Mouse (Mus musculus) embryonic stem cell, embryonic (primary cell): ENCODE results near the gene Cfap97d1.

Experiments used
- CTCF ChIA-PET, 4 experiments: fragments of 300-600 bp in 2 of 4; fragments of 350-600 bp in 2 of 4; sonication (Branson Sonifier 250); formaldehyde crosslinking; loops; one replicate each; lab custom pipeline; 2022; ENCODE audit warnings: inconsistent platforms in 2 of 4; lab: Charles Lee
- POLR2A ChIA-PET, 4 experiments: fragments of 300-600 bp in 2 of 4; fragments of 350-600 bp in 2 of 4; sonication (Branson Sonifier 250); formaldehyde crosslinking; loops; one replicate each; lab custom pipeline; 2022; ENCODE audit warnings: antibody characterized with exemption in 4 of 4, inconsistent platforms in 1 of 4; lab: Charles Lee

Cfap97d1 gene

DNA sequence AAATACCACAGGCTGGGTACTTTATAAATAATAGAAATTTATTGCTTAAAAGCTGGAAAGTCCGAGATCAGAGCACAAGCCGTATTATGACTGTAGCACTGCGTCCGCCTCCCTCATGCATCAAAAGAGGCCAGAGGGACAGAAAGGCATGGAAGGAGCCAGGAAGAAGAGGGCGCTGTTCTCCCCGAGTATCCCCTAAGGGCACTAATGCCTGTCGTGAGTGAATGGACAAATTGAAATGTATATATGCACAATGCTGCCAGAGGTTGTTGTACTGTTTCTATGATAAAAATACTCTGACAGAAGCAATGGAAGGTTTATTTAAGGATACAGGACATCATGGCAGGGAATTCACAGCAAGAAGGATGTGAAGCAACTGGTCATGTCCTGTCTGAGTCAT lies 45.9 kb downstream of the Cfap97d1 start:
- ChIA-PET POLR2A (no interaction called here), CTCF (interaction anchor here in 3 of 4 experiments (0.6 to 2.1 kb wide), 4 partner anchors 10 to 12 kb away, joined by 3 to 8 read pairs (median 4); partner anchors contain the start of gene Cd300lg (in 1 of the 3))

DNA sequence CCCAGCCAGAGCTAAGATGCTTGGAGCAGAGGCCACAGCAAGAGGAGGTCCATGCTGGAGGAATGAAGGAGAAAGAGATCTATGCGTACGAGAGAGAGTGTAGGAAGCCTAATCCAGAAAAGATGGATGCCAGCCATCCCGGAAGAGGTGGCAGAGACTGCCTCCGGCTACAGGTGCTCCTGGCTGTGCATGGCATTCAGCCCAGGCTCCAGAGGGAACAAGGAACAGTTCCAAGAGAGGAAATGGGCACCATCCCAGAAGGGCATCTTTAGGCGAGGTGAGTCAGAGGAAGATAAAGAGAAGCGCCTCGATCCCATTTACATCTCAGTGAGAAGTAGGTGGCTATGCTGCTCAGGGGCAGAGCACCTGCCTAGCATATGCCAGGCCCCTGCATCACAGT lies 47.1 kb downstream of the Cfap97d1 start:
- POLR2A ChIA-PET: interaction anchor here in 1 of 4 experiments (0.6 kb wide), 2 partner anchors 11 to 23 kb away, joined by 3 read pairs; no protein-coding TSS in a partner anchor
- CTCF ChIA-PET: interaction anchor here (0.6 to 2.1 kb wide), 7 partner anchors 9 to 254 kb away, joined by 3 to 8 read pairs (median 4); partner anchors contain the start of genes Cd300lg (in 1 of the 4) and Tmub2 (in 1 of the 4)

DNA sequence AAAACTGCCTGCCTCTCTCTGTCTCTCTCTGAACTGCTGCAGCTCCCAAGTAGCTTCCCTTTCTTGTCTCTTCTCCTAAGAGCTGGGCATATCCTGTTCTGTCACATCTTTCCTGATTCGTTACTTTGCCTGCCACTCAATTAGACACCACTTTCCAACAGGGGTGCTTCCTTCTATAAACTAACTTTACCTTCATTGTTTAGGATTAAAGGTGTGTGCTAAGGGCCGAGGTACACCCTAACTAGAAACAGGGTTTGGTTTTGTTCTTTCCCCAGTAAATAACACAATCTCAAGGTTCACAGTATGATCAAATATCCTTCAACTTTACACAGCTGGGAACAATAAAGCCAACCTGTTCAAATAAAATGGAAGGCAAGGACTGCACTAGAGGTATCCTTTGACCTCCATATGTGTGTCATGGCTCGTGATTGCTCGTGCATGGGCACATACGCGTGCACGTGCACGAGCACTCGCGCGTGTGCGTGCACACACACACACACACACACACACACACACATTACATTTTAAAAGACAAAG lies 49.0 kb downstream of the Cfap97d1 start:
- POLR2A ChIA-PET: interaction anchor here in 1 of 4 experiments (0.6 to 0.7 kb wide), 2 partner anchors 117 to 298 kb away, joined by 3 read pairs; no protein-coding TSS in a partner anchor

DNA sequence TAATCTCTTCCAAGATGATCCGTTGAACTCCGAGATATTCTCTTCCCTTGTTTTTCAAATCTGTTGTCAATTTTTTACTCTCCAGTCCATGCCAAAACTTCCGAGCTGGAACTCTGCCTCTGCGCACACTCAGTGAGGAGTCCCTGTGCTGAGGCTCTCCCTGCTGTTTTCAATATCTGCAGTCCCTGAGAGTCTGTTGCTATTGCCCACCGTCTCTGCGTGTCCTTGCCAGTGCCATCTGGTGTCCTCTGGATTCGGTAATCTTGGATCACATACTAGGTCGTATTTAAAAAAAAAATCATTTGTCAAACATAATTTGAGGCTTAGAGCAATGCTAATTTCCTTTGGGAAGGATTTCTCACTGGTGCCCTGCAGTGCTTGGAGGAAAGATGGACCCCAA lies 50.8 kb downstream of the Cfap97d1 start:
- ChIA-PET CTCF (interaction anchor here in 1 of 4 experiments (1.3 kb wide), 1 partner anchor 19 kb away, joined by 4 read pairs; no protein-coding TSS in a partner anchor), POLR2A (interaction anchor here in 2 of 4 experiments (0.6 kb wide), 2 partner anchors 242 to 391 kb away, joined by 3 to 4 read pairs; no protein-coding TSS in a partner anchor)

More for the DNA sequence above, 49.0 kb downstream of the Cfap97d1 start:
- CTCF ChIA-PET: interaction anchor here (0.8 to 1.7 kb wide), 6 partner anchors 18 to 65 kb away, joined by 3 to 9 read pairs (median 4); no protein-coding TSS in a partner anchor

DNA sequence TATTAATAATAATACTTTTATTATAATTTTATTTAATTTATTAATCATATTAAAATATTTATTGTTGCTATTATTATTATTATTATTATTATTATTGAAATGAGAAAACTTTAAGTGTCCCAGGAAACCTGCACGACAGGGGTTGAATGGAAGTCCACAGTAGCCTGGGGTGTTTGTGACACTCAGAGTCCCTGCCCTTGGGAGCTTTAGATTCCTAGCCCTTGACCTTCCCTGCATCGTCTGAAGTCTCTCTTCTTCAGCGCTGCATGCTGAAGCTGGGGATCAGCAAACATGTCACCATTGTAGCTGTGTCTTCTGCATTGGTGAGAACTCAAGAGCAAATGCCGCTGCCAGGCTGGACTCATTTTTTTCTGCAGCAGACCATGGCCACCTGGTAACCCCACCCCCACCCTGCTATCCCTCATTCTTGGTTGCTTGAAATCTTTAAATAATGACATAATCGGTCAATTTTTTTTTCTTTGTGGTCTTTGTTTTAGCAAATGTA lies 51.4 kb downstream of the Cfap97d1 start:
- CTCF ChIA-PET: interaction anchor here in 1 of 4 experiments (1.3 kb wide), 1 partner anchor 18 kb away, joined by 4 read pairs; no protein-coding TSS in a partner anchor
- POLR2A ChIA-PET: interaction anchor here in 1 of 4 experiments (0.6 kb wide), 1 partner anchor 242 kb away, joined by 3 read pairs; no protein-coding TSS in a partner anchor

DNA sequence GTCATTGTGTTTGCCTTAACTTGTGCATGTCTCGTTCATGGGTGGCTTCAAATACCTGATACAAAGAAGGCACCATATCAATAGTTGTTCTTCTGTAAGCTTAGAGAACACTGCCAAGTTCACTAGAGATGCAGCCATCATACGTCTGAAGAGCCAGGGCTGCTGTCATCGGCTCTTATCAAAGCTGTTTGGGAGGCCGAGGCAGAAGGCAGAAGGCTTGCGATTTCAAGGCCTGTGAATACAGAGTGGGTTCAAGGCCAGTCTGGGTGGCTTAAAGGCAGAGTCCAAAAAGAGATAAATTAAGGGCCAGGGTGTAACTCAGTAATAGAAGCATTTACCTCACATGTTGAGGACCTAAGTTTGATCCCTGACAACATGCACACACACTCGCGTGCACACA lies 52.3 kb downstream of the Cfap97d1 start:
- ChIA-PET POLR2A (interaction anchor here in 2 of 4 experiments (0.6 to 1.0 kb wide), 4 partner anchors 30 to 297 kb away, joined by 3 to 4 read pairs (median 3); partner anchors contain the start of gene Cfap97d1 (in 1 of the 2)), CTCF (interaction anchor here in 3 of 4 experiments (0.7 to 6.3 kb wide), 4 partner anchors 10 to 304 kb away, joined by 3 to 84 read pairs (median 4); partner anchors contain the start of genes Cfap97d1 (in 1 of the 3), Dhx8 (in 1 of the 3) and Dusp3 (in 1 of the 3))

DNA sequence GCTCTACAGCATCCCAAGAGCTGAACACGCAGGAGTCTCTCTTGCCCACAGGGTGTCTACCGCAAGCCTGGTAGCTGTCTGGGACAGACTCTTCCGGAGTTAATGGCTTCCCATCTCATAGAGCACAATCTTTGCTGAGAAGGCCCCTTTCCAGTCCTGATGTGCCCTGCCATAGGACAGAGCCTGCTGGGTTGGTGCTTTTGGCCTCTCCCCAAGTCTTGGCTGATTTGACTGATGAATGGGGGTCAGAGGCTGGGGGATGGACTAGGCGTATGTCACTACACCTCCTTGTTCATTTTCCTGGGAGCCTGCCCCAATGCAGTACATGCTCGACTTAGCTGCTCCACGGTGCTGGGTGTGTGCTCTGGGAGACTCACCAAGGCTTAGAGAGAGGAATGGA lies 53.7 kb downstream of the Cfap97d1 start:
- ChIA-PET CTCF (interaction anchor here in 3 of 4 experiments (0.6 to 6.3 kb wide), 11 partner anchors 10 to 1022 kb away, joined by 3 to 84 read pairs (median 4); partner anchors contain the start of genes Cfap97d1 (in 1 of the 3) and Dusp3 (in 1 of the 3)), POLR2A (interaction anchor here in 1 of 4 experiments (0.6 kb wide), 1 partner anchor 49 kb away, joined by 3 read pairs; no protein-coding TSS in a partner anchor)

DNA sequence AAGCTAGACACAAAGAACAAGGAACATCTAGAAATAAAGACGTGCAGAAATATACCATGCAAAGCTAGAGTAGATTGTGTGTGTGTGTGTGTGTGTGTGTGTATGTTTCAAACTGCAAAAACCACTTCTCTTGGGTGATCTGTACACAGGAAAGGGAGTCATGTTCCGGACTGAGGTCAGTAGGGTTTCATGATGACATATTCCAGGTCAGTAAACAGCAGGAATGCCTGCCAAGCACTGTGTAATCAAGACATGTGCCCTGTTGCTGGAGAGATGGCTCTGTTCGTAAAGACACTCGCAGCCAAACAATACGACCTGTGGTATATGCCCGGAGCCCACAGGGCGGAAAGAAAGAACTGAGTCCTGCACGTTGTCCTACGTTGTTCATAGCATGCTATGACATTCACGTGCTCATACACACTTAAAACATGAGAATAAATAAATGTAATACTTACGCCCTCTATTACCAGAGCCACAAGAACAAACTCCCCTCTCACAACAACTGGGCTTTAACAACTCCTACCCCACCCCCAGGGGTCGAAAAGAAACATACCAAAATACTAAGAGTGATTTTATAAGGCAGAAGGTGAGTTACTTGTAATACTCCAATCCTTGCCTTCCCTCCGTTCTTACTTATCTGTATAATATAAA lies 55.5 kb downstream of the Cfap97d1 start:
- ChIA-PET POLR2A (interaction anchor here in 3 of 4 experiments (0.5 to 1.9 kb wide), 20 partner anchors 11 to 398 kb away, joined by 3 to 37 read pairs (median 3); partner anchors contain the start of genes Cfap97d1 (in 2 of the 3), BC030867 (in 1 of the 3), Dusp3 (in 1 of the 3) and Hdac5 (in 1 of the 3)), CTCF (interaction anchor here (0.5 to 6.3 kb wide), 101 partner anchors 8 to 1567 kb away, joined by 3 to 84 read pairs (median 4); partner anchors contain the start of genes Dusp3 (in 4 of the 4), Cfap97d1 (in 3 of the 4), Asb16 (in 1 of the 4) and BC030867 (in 1 of the 4))

DNA sequence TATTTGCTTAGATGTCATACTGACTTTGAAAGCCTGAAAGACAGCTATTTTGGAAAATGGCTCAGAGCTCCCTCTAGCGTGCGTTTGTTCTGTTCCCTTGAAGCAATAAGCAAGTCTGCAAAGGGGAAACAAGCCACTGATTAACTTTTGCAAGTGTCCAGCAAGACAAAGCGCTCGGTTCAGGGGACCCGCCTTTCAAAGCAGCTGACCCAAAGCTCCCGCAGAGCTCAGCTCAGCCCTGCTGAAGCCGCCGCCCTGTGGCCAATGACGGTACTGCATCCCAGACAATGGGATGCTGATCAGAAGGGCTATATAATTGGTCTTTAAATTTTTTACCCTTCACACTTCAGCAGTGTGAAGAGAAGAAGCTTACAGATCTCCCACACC lies 56.1 kb downstream of the Cfap97d1 start:
- ChIA-PET POLR2A (interaction anchor here in 3 of 4 experiments (0.5 to 1.9 kb wide), 20 partner anchors 10 to 397 kb away, joined by 3 to 37 read pairs (median 3); partner anchors contain the start of genes Cfap97d1 (in 3 of the 3), BC030867 (in 1 of the 3), Dusp3 (in 1 of the 3) and Hdac5 (in 1 of the 3)), CTCF (interaction anchor here (0.5 to 6.3 kb wide), 110 partner anchors 8 to 1568 kb away, joined by 3 to 84 read pairs (median 4); partner anchors contain the start of genes Dusp3 (in 4 of the 4), Cfap97d1 (in 3 of the 4), Asb16 (in 1 of the 4) and BC030867 (in 1 of the 4))

DNA sequence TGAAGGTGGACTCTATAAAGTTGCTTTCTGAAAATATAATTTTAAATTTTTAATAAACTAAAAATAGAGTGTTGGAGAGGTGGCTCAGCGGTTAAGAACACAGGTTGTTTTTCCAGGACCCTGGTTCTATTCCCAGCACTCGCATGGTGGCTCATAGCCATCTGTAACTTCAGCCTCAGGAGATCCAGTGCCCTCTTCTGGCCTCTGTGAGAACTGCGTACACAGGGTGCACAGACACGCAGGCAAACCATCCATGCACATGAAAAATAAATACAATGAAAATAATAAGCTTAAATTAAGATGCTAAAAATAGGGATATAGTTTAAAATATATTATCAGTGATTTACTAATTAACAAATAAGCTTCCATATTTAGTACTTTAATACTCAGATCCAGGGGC lies 56.6 kb downstream of the Cfap97d1 start:
- ChIA-PET POLR2A (interaction anchor here in 3 of 4 experiments (0.7 to 1.9 kb wide), 18 partner anchors 9 to 397 kb away, joined by 3 to 37 read pairs (median 4); partner anchors contain the start of genes Cfap97d1 (in 3 of the 3), BC030867 (in 1 of the 3), Dusp3 (in 1 of the 3) and Hdac5 (in 1 of the 3)), CTCF (interaction anchor here (0.5 to 6.3 kb wide), 101 partner anchors 9 to 1117 kb away, joined by 3 to 84 read pairs (median 4); partner anchors contain the start of genes Dusp3 (in 4 of the 4), Cfap97d1 (in 2 of the 4), Asb16 (in 1 of the 4) and BC030867 (in 1 of the 4))

DNA sequence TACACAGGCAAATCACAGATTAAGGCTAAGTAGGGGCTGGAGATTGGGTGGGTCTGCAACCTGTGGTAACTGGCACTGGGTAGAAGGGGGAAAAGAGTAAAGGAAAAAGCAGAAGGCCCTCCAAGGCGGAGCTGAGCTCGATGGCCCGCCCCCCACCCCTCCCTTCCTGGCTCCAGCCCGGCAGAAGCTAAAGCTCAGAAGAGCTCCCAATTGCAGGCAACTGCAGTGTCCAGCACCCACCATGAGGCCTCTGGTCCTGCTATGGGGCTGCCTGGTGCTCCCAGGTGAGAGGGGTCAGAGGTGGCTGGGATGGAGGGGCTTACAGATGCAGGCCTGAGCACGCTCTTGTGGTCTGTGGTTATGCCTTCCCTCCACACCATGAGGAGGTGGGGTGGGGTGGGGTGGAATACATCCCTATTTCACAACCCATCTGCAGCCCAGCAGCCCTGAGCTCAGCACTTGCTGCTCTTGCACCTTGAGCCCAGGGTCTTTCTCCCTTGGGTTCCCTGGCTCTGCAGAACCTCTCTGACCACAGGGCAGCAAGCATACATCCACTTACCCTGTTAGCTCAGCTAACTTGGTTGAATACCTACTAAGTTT lies 57.4 kb downstream of the Cfap97d1 start, which contains the start of gene Cd300lg:
Gene Cd300lg, plus strand, starts transcription at position 160 of the 600 bp plus-strand sequence.
- CTCF ChIA-PET: interaction anchor here (0.6 to 6.3 kb wide), 40 partner anchors 9 to 1852 kb away, joined by 3 to 84 read pairs (median 4); partner anchors contain the start of genes Dusp3 (in 3 of the 4), Cfap97d1 (in 1 of the 4) and Tmub2 (in 1 of the 4)
- POLR2A ChIA-PET: interaction anchor here in 2 of 4 experiments (1.0 to 1.9 kb wide), 9 partner anchors 9 to 115 kb away, joined by 3 to 37 read pairs (median 4); partner anchors contain the start of genes Cfap97d1 (in 2 of the 2), Dusp3 (in 1 of the 2) and Tmem101 (in 1 of the 2)
